Mouse (Mus musculus) G1E (cell line): ENCODE measurements around the gene Bak1. TPM values are rescaled to one million over a fixed set of nuclear protein-coding genes. Genes with fewer than 3 reads are reported as not detected.

ENCODE experiments used
- ATAC-seq: 2 replicates; pipeline ENCODE4 v1.8.0; 2016; ENCODE audit warnings: mild to moderate bottlenecking; ENCODE audit not compliant: insufficient number of reproducible peaks, poor library complexity, low FRiP score, severe bottlenecking; ENCODE audit errors: extremely low read depth
- DNase-seq: peaks from one replicate; pipeline ENCODE4 v3.0.0; 2012; ENCODE audit warnings: low spot score
- H3K27me3 ChIP-seq: 2 replicates; pipeline ENCODE4 v1.6.1; 2012; ENCODE audit warnings: mild to moderate bottlenecking, low read length, inconsistent platforms; ENCODE audit not compliant: insufficient read depth
- H3K36me3 ChIP-seq: replicated peaks from 2 replicates; pipeline ENCODE3; 2012; ENCODE audit warnings: mild to moderate bottlenecking, inconsistent platforms
- H3K4me1 ChIP-seq: 2 replicates; pipeline ENCODE4 v1.6.1; 2012; ENCODE audit warnings: low read depth, low read length, inconsistent platforms, mixed read lengths; ENCODE audit not compliant: insufficient read depth
- H3K4me3 ChIP-seq: 2 replicates; pipeline ENCODE4 v1.5.1; 2012; ENCODE audit warnings: low read depth, mild to moderate bottlenecking, inconsistent platforms, low read length, moderate library complexity, mixed read lengths
- H3K9me3 ChIP-seq: replicated peaks from 2 replicates; pipeline ENCODE4 v1.6.1; 2012; ENCODE audit warnings: inconsistent platforms
- CTCF ChIP-seq: IDR thresholded peaks from 2 replicates; pipeline ENCODE4 v1.5.1; 2012; ENCODE audit warnings: low read depth, low read length, inconsistent platforms, mixed read lengths
- GATA1 ChIP-seq: IDR thresholded peaks from 2 replicates; pipeline ENCODE4 v1.6.1; 2012; ENCODE audit warnings: borderline replicate concordance, low read length, inconsistent platforms, mixed read lengths
- GATA2 ChIP-seq: IDR thresholded peaks from 2 replicates; pipeline ENCODE4 v1.6.1; 2012; ENCODE audit warnings: low read depth, low read length, inconsistent platforms, borderline replicate concordance
- POLR2AphosphoS5 ChIP-seq: IDR thresholded peaks from 2 replicates; pipeline ENCODE4 v1.6.1; 2012; ENCODE audit warnings: low read depth, low read length, inconsistent platforms; ENCODE audit not compliant: insufficient replicate concordance
- TAL1 ChIP-seq: conservative IDR thresholded peaks from 2 replicates; pipeline ENCODE4 v1.6.1; 2012; ENCODE audit warnings: low read depth, low read length, inconsistent platforms, mixed read lengths
- polyA plus RNA-seq: library from polyadenylated mRNA; stranded (reverse); fragments of >175 nt; gene quantifications from 2 replicates; pipeline ENCODE4 v1.2.3, GENCODE M21; 2012
- total RNA-seq, 2 experiments: library from RNA; stranded (forward) in 1 of 2; stranded (reverse) in 1 of 2; fragments of 200-1000 nt in 1 of 2; fragments of >200 nt in 1 of 2; fragmentation: Nextera tagmentation in 1 of 2; gene quantifications; 2 replicates each; pipeline ENCODE4 v1.2.3; 2014 to 2017

Gene Bak1
- total and polyA plus RNA-seq, 3 experiments = 64.5 to 231 (median 227) TPM

DNA sequence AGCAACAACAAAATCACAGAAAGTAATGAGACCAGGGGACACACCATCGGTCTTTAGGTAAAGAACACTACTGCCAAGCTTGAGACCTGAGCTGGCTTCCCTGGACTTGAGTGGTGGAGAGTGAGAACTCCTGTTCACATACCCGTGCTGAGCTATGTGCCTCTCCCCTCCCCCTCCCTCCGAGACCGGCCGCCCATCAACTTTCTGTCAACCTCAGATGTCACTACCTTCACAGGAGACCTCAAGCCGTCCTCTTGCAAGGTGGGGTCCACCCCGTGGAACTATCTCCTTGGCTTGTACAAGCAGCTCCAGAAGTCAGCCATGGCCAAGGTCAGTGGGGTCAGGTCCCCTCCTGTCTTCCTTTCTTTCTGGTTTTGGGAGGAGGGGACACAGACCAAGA is 3.5 kb upstream of the Bak1 start:
- Histone ChIP-seq H3K9me3 (no peaks in the 10 kb centered on the region), H3K27me3 (peaks cover 32% of the 10 kb centered on the region; the same call in 1 of the 2 replicates), H3K36me3 (no peaks in the 10 kb centered on the region), H3K4me1 (peaks cover 29% of the 10 kb centered on the region), H3K4me3 (no peak overlapping the region)
- ATAC-seq (no peak), DNase-seq (no peak)
- TF ChIP-seq GATA2 = no peak
- no peak for TF ChIP-seq TAL1

DNA sequence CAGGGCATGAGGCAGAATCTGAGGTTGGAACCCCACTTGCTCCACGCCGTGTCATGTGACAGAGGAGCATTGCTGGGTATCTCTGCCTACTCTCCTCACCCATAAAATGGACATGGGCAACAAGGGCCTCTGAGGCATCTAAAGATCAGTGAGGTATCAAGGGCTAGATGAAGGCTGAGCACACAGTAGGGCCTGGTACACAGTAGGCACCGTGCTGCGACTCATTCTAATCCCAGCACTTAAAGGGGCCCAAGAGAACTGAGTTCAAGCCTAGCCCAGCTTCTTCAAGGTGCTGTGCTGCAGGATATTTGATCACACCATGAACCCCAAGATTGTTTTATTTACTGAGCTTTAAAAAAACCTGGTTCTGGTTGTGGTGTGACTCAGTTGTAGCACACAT is 2.1 kb upstream of the Bak1 start:
- ATAC-seq (no peak), DNase-seq (no peak)
- Histone ChIP-seq H3K4me1 (peaks cover 43% of the 10 kb centered on the region), H3K36me3 (peaks cover 10% of the 10 kb centered on the region), H3K9me3 (no peaks in the 10 kb centered on the region), H3K27me3 (peaks cover 20% of the 10 kb centered on the region; the same call in 1 of the 2 replicates), H3K4me3 (no peak overlapping the region)
- TF ChIP-seq TAL1 (no peak), CTCF (no peak), POLR2AphosphoS5 (no peak), GATA1 (no peak), GATA2 (no peak)

DNA sequence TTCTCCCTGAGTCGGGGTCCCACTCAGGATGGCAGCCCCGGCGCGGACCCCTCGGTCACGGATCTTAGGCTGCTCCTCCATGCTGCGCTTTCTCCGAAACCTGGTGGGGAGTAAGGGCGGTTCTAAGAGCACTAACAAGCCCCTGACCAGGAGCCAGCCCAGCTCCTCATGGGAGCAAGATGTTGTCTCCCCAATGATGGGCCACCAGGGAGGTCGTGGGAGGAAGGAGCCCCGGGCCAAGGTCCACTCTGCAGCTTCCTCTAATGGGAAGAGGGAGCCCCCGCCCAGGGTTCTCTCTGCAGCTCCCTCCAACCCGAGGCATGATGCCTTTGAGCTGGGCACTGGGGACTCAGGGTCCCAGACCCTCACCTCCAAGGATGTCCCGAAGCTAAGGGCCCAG is 622 bp upstream of the Bak1 start:
- DNase-seq = no peak
- no peak overlapping the region for H3K4me3 ChIP-seq
- TF ChIP-seq POLR2AphosphoS5 (no peak), GATA1 (no peak), TAL1 (no peak), CTCF (no peak), GATA2 (no peak)
- peaks cover 24% of the 10 kb centered on the region for H3K36me3 ChIP-seq
- H3K27me3 ChIP-seq = peaks cover 5% of the 10 kb centered on the region; the same call in 1 of the 2 replicates
- peaks cover 55% of the 10 kb centered on the region for H3K4me1 ChIP-seq
- ATAC-seq = no peak
- H3K9me3 ChIP-seq = no peaks in the 10 kb centered on the region

DNA sequence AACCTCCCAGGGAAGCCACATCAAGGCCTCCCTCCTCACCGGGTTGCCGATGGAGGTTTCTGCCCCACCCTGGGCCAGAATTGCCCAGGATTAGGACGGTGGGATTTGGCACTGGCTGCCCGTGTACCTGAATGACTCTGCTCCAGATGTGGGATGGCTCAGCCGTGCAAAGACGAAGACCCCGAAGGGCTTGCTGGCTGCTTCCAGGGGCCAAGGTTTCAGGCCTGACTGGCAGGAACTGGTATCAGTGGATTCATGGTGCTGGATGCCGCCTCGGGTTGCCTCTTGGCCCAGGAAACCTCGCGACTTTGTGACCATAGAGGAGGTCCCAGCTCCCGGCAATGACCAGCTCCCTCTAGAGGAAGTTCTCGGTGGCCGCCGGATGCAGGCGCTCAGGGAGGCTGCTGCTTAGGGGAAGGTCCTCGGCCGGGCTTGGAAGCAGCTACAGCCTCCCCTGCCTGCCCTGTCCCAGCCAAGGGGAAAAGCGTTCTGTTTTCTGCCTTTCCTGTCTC is 469 bp downstream of the Bak1 start:
- Histone ChIP-seq H3K4me1 (peaks cover 63% of the 10 kb centered on the region), H3K27me3 (no peaks in the 10 kb centered on the region), H3K4me3 (peak overlapping the region; percentile 79), H3K36me3 (peaks cover 35% of the 10 kb centered on the region), H3K9me3 (no peaks in the 10 kb centered on the region)
- TF ChIP-seq GATA1 (no peak), CTCF (peak; percentile 62)
- DNase-seq (peak; percentile 98), ATAC-seq (peak; percentile 81)

DNA sequence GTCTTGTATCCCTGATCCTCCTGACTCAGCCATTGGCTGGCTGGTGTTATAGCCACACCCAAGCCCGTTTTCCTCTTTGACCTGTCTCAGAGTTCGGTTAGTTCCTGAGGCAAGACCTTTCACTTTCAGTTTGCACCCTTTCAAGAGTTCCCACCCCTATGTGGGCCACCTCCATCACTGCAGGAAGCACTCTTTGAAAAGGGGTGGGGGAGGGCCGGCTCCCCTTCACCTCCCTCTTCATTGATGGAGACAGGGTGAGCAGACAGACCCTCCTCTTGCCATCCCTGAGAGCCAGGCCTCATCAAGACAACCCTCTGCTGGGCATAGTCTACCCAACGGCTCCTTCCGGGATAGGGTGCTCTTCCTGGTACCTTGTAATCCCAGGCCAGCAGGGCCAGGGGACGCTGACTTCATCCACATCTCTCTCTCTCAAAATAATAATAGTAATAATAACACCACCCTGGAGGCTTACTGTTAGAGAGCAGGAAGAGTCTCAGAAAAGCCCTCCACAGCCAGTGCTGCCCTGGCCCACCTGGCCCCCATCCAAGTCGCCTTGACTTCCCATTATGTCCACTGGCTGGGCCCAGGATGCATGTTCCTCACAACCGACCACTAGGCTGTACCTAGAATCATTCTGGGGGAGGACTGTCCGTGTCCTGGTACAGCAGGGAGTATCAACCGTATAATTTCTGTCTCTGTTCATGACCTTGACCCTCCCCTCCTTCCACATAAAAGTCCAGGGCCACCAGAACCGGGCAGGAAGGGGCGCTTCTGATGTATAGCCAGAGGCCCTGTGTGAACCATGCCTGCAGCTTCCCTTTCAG is 1.1 kb downstream of the Bak1 start:
- ATAC-seq = peak; percentile 56

DNA sequence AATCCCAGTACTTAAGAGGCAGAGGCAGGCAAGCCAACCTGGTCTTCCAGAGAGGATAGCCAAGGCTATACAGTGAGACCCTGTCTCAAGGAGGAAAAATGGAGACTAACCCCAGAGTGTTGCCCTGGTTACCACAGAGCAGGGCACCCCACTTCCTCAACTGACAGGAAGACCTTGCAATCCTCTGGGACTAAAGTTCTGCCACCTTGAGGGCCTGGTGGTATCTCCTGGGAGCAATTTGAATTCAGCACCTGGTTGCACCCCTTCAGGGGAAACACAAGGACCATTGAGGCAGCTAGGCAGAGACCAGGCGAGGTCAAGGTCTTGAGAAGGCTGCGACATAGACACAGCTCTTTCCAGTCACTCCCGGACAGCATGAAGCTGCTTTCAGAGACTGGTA is 2.9 kb downstream of the Bak1 start:
- ATAC-seq (no peak), DNase-seq (no peak)
- Histone ChIP-seq H3K27me3 (no peaks in the 10 kb centered on the region), H3K4me1 (peaks cover 66% of the 10 kb centered on the region), H3K9me3 (no peaks in the 10 kb centered on the region), H3K4me3 (peak overlapping the region; percentile 22; the same call in 1 of the 2 replicates), H3K36me3 (peaks cover 59% of the 10 kb centered on the region)
- TF ChIP-seq CTCF = no peak
- no peak for TF ChIP-seq GATA2
- TF ChIP-seq POLR2AphosphoS5 = no peak
- no peak for TF ChIP-seq TAL1
- no peak for TF ChIP-seq GATA1

More for the DNA sequence above, 1.1 kb downstream of the Bak1 start:
- H3K9me3 ChIP-seq = no peaks in the 10 kb centered on the region
- no peaks in the 10 kb centered on the region for H3K27me3 ChIP-seq
- TF ChIP-seq CTCF (no peak), GATA1 (no peak), GATA2 (no peak), TAL1 (no peak), POLR2AphosphoS5 (no peak)
- DNase-seq = peak; percentile 79
- H3K4me1 ChIP-seq = peaks cover 66% of the 10 kb centered on the region
- peaks cover 42% of the 10 kb centered on the region for H3K36me3 ChIP-seq
- peak overlapping the region; percentile 79 for H3K4me3 ChIP-seq
